Mouse (Mus musculus) left cerebral cortex, postnatal 10 days (tissue): Measurements from ENCODE around the gene Mmp17. TPM values are rescaled to one million over a fixed set of nuclear protein-coding genes. Genes with fewer than 3 reads are reported as not detected.

Experiments used
- DNase-seq, 2 experiments: peaks; one replicate each; pipeline ENCODE4 v3.0.0; 2021 to 2022; ENCODE audit warnings: low spot score in 2 of 2, mixed read lengths in 1 of 2; ENCODE audit errors: extremely low spot score in 1 of 2
- intact Hi-C: fragments of 180-260 bp; cut with DNase I; formaldehyde crosslinking; loops from one replicate; pipeline ENCODE4 v1.15.1; 2025
- total RNA-seq, 2 experiments: library from RNA; stranded (reverse); gene quantifications; 2 replicates each; pipeline ENCODE4 v1.2.3; 2021

Mmp17 gene
- 10 to 100 TPM; 62.2 to 62.9 TPM for total RNA-seq

- intact Hi-C loops: loop anchor here (2.0 to 10.0 kb wide), 3 partner anchors 169 to 405 kb away; no protein-coding TSS in a partner anchor
- peak; percentile 81 to 92 for DNase-seq
Observed at GRCm38 (mm10) chr5:129583761-129584582, at the start of gene Mmp17. Gene Mmp17, plus strand, starts transcription at chr5:129584169.

- intact Hi-C loops: no loop called here
- DNase-seq: peak in 1 of 2 experiments; percentile 55
Observed at GRCm38 (mm10) chr5:129534500-129534899, 49.5 kb upstream of the Mmp17 start.

GRCm38 (mm10) chr5:129535021-129535420 is 48.9 kb upstream of the Mmp17 start:
- DNase-seq: no peak
- intact Hi-C loops: no loop called here

- intact Hi-C loops: no loop called here
- no peak for DNase-seq
Observed at GRCm38 (mm10) chr5:129535431-129535830, 48.5 kb upstream of the Mmp17 start.

GRCm38 (mm10) chr5:129538826-129539225 is 45.1 kb upstream of the Mmp17 start:
- intact Hi-C loops: no loop called here
- DNase-seq: no peak

- intact Hi-C loops: no loop called here
- DNase-seq: no peak
Observed at GRCm38 (mm10) chr5:129542236-129542635, 41.7 kb upstream of the Mmp17 start.

- DNase-seq: peak in 1 of 2 experiments; percentile 73
- intact Hi-C loops: no loop called here
Observed at GRCm38 (mm10) chr5:129545787-129546186, 38.2 kb upstream of the Mmp17 start.

- no peak for DNase-seq
- intact Hi-C loops: loop anchor here (5.0 kb wide), 1 partner anchor 37 kb away; no protein-coding TSS in a partner anchor
Observed at GRCm38 (mm10) chr5:129549716-129550115, 34.3 kb upstream of the Mmp17 start.

- intact Hi-C loops: loop anchor here (5.0 kb wide), 1 partner anchor 38 kb away; no protein-coding TSS in a partner anchor
- DNase-seq: no peak
Observed at GRCm38 (mm10) chr5:129550790-129551189, 33.2 kb upstream of the Mmp17 start.

GRCm38 (mm10) chr5:129551991-129552390 is 32.0 kb upstream of the Mmp17 start:
- DNase-seq: no peak
- intact Hi-C loops: loop anchor here (5.0 kb wide), 1 partner anchor 40 kb away; no protein-coding TSS in a partner anchor

GRCm38 (mm10) chr5:129553642-129554041 is 30.3 kb upstream of the Mmp17 start:
- DNase-seq: no peak
- intact Hi-C loops: loop anchor here (5.0 kb wide), 1 partner anchor 41 kb away; no protein-coding TSS in a partner anchor

- intact Hi-C loops: no loop called here
- no peak for DNase-seq
Observed at GRCm38 (mm10) chr5:129558591-129558990, 25.4 kb upstream of the Mmp17 start.

- DNase-seq: no peak
- intact Hi-C loops: no loop called here
Observed at GRCm38 (mm10) chr5:129559283-129559682, 24.7 kb upstream of the Mmp17 start.

GRCm38 (mm10) chr5:129562342-129562741 is 21.6 kb upstream of the Mmp17 start:
- intact Hi-C loops: no loop called here
- DNase-seq: no peak

GRCm38 (mm10) chr5:129568596-129568995 is 15.4 kb upstream of the Mmp17 start:
- DNase-seq: no peak
- intact Hi-C loops: no loop called here

GRCm38 (mm10) chr5:129578201-129578600 is 5.8 kb upstream of the Mmp17 start:
- DNase-seq: no peak
- intact Hi-C loops: no loop called here

GRCm38 (mm10) chr5:129580046-129580445 is 3.9 kb upstream of the Mmp17 start:
- peak in 1 of 2 experiments; percentile 32 for DNase-seq
- intact Hi-C loops: loop anchor here (5.0 to 10.0 kb wide), 2 partner anchors 165 to 193 kb away; no protein-coding TSS in a partner anchor

GRCm38 (mm10) chr5:129580572-129580971 is 3.4 kb upstream of the Mmp17 start:
- intact Hi-C loops: loop anchor here (5.0 to 10.0 kb wide), 2 partner anchors 166 to 193 kb away; no protein-coding TSS in a partner anchor
- DNase-seq: no peak

GRCm38 (mm10) chr5:129581015-129581414 is 3.0 kb upstream of the Mmp17 start:
- intact Hi-C loops: loop anchor here (5.0 to 10.0 kb wide), 2 partner anchors 166 to 194 kb away; no protein-coding TSS in a partner anchor
- DNase-seq: no peak

- intact Hi-C loops: loop anchor here (5.0 to 10.0 kb wide), 2 partner anchors 169 to 196 kb away; no protein-coding TSS in a partner anchor
- DNase-seq: no peak
Observed at GRCm38 (mm10) chr5:129583331-129583730, 638 bp upstream of the Mmp17 start.
